Mouse (Mus musculus) ES-E14 (cell line): ENCODE measurements at regions not wholly inside any gene's neighbourhood (a gene's known extent, or its start where the extent isn't known, plus 50 kb on each side); places are given as distances from the start of the nearest gene placed in this dataset.

Experiments used
- DNase-seq: peaks from one replicate; pipeline ENCODE4 v3.0.0-alpha.2; 2013; ENCODE audit warnings: low read depth, low spot score
- H3K27ac ChIP-seq: 2 replicates; pipeline ENCODE4 v1.5.1; 2012; ENCODE audit warnings: low read depth, mild to moderate bottlenecking, low read length, moderate library complexity, mixed read lengths; ENCODE audit not compliant: poor library complexity, insufficient read depth, severe bottlenecking
- H3K36me3 ChIP-seq: 2 replicates; pipeline ENCODE4 v1.6.1; 2012; ENCODE audit warnings: mild to moderate bottlenecking, low read length, moderate library complexity, mixed read lengths; ENCODE audit not compliant: control insufficient read depth, poor library complexity, insufficient read depth, severe bottlenecking
- H3K4me1 ChIP-seq, 2 experiments: fragments of 150-350 bp in 1 of 2; sonication (generic) in 1 of 2; 2 replicates each; pipeline ENCODE4 v1.6.1; 2012; ENCODE audit warnings: low read length in 2 of 2, mild to moderate bottlenecking in 1 of 2, mixed read lengths in 1 of 2; ENCODE audit not compliant: control insufficient read depth in 2 of 2, insufficient read depth in 2 of 2, poor library complexity in 1 of 2
- H3K4me3 ChIP-seq, 2 experiments: fragments of 150-350 bp in 1 of 2; sonication (generic) in 1 of 2; 2 replicates each; pipeline ENCODE4 v1.5.1; 2012; ENCODE audit warnings: low read length in 2 of 2, low read depth in 1 of 2, mild to moderate bottlenecking in 1 of 2, mixed read lengths in 1 of 2; ENCODE audit not compliant: insufficient read depth in 1 of 2, poor library complexity in 1 of 2, severe bottlenecking in 1 of 2
- H3K9ac ChIP-seq: 2 replicates; pipeline ENCODE4 v1.6.1; 2012; ENCODE audit warnings: low read depth, mild to moderate bottlenecking, low read length, mixed read lengths; ENCODE audit not compliant: poor library complexity, insufficient read depth, severe bottlenecking
- H3K9me3 ChIP-seq: fragments of 150-350 bp; sonication (generic); 2 replicates; pipeline ENCODE4 v1.6.1; 2012; ENCODE audit warnings: low read depth, mild to moderate bottlenecking, low read length; ENCODE audit not compliant: control insufficient read depth, insufficient read depth
- CHD2 ChIP-seq: IDR thresholded peaks from 2 replicates; pipeline ENCODE4 v1.6.1; 2014; ENCODE audit warnings: mild to moderate bottlenecking, low read depth, low read length, inconsistent platforms
- HCFC1 ChIP-seq: IDR thresholded peaks from 2 replicates; pipeline ENCODE4 v1.6.1; 2012; ENCODE audit warnings: low read length, inconsistent platforms, borderline replicate concordance; ENCODE audit not compliant: insufficient read depth
- MAFK ChIP-seq: IDR thresholded peaks from 2 replicates; pipeline ENCODE4 v1.6.1; 2014; ENCODE audit warnings: mild to moderate bottlenecking, low read depth, low read length, inconsistent platforms; ENCODE audit not compliant: insufficient read depth
- ZC3H11A ChIP-seq: IDR thresholded peaks from 2 replicates; pipeline ENCODE4 v1.6.1; 2012; ENCODE audit warnings: low read depth, mild to moderate bottlenecking, inconsistent platforms, low read length, borderline replicate concordance
- ZNF384 ChIP-seq: IDR thresholded peaks from 2 replicates; pipeline ENCODE4 v1.6.1; 2012; ENCODE audit warnings: low read depth, low read length, inconsistent platforms
- in situ Hi-C, 2 experiments: fragments of 600-800 bp; cut with MboI; formaldehyde crosslinking; loops; one replicate each; pipeline ENCODE4 v1.15.1; 2025; ENCODE audit warnings: low sequenced_read_pairs in 2 of 2, inconsistent platforms in 1 of 2; ENCODE audit not compliant: unreplicated experiment in 2 of 2

GRCm38 (mm10) chr11:24361998-24362687 lies 284.3 kb downstream of the Bcl11a start:
- no peak for TF ChIP-seq HCFC1
- Histone ChIP-seq H3K9me3 (no peaks in the 10 kb centered on the region), H3K27ac (no peak overlapping the region), H3K4me3 (no peak overlapping the region), H3K36me3 (no peaks in the 10 kb centered on the region), H3K9ac (no peak overlapping the region), H3K4me1 (no peaks in the 10 kb centered on the region)
- in situ Hi-C loops, result no loop called here
- no peak for DNase-seq

DNA sequence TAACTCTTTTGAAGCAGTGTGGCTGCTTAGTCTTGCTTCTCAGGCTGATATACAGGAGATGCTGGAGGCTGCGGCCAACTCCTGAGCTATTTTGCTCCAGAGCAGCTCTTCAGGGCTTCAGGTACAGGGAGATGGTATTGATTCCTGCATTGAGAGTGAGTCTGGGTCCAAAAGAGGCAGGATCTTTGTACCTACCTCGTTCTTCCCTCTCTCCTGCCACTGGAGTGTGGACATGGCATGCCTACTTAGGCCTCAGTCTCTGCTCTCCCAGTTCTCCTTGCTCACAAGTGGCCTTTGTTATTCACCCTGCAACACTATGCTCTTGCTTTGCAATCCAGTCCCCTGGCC lies 284.8 kb downstream of the Bcl11a start:
- H3K27ac ChIP-seq, result no peak overlapping the region
- no peak for DNase-seq
- no peak overlapping the region for H3K4me3 ChIP-seq
- no peaks in the 10 kb centered on the region for H3K9me3 ChIP-seq
- no peaks in the 10 kb centered on the region for H3K36me3 ChIP-seq
- no peak overlapping the region for H3K9ac ChIP-seq
- in situ Hi-C loops, result no loop called here
- no peaks in the 10 kb centered on the region for H3K4me1 ChIP-seq
- TF ChIP-seq ZNF384 (no peak), CHD2 (no peak), MAFK (no peak)

- no peak overlapping the region for H3K27ac ChIP-seq
- H3K9ac ChIP-seq, result no peak overlapping the region
- H3K4me3 ChIP-seq, result no peak overlapping the region
- in situ Hi-C loops, result no loop called here
- no peak for TF ChIP-seq HCFC1
- TF ChIP-seq CHD2, result no peak
- TF ChIP-seq ZNF384, result no peak
- no peak for TF ChIP-seq ZC3H11A
- no peak for TF ChIP-seq MAFK
- no peaks in the 10 kb centered on the region for H3K9me3 ChIP-seq
- H3K4me1 ChIP-seq, result no peaks in the 10 kb centered on the region
- no peak for DNase-seq
- H3K36me3 ChIP-seq, result no peaks in the 10 kb centered on the region
Observed at GRCm38 (mm10) chr11:24363418-24364364, 285.8 kb downstream of the Bcl11a start.

DNA sequence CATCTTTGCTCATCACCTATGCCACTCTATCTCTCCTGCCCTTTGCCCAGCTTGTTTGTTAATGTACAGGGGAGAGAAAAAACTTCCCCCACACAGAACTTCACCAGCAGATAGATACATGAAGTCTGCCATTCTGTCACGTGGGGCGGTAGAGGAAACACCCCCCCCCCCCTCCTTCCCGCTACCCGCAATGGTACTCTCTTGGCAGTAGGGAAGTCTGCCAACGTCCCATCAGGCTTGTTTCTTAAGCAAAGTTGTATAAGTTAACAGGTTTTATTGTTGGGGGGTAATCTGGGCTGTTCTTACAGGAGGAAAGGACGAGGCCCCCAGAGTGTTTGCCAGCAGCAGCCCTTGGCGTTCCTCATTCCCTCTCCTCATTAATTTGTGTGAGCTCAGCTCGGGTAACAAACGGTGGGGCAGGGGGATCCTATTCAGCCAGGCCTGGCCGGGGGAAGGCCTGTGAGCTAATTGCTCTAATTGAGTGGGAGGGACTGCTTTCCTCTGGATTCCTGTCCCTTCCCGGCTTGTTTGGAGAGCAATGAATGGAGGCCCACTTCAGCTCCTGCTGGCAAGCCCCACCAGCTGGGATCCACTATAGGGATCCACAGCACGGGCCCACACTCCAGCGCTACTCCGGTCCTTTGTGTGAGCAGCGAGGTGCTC lies 292.5 kb downstream of the Bcl11a start:
- Histone ChIP-seq H3K9ac (no peak overlapping the region), H3K27ac (no peak overlapping the region), H3K4me1 (no peaks in the 10 kb centered on the region), H3K4me3 (no peak overlapping the region), H3K9me3 (no peaks in the 10 kb centered on the region), H3K36me3 (no peaks in the 10 kb centered on the region)
- no peak for DNase-seq
- in situ Hi-C loops, result no loop called here
- TF ChIP-seq ZC3H11A, result no peak
- no peak for TF ChIP-seq HCFC1
- no peak for TF ChIP-seq ZNF384
- no peak for TF ChIP-seq CHD2
- TF ChIP-seq MAFK, result no peak
